Mouse (Mus musculus) heart, adult 11 months (tissue): ENCODE measurements at regions not wholly inside any gene's neighbourhood (a gene's known extent, or its start where the extent isn't known, plus 50 kb on each side); places are given as distances from the start of the nearest gene placed in this dataset.

ENCODE experiments used
- DNase-seq: peaks from one replicate; pipeline ENCODE4 v3.0.0; 2022

GRCm38 (mm10) chr6:107629376-107629775 lies 99.8 kb downstream of the Lrrn1 start:
- DNase-seq = no peak

- no peak for DNase-seq
Observed at GRCm38 (mm10) chr6:107645751-107646150, 116.2 kb downstream of the Lrrn1 start.

- DNase-seq = no peak
Observed at GRCm38 (mm10) chr6:107653840-107654523, 124.4 kb downstream of the Lrrn1 start.

GRCm38 (mm10) chr6:107657805-107658204 lies 128.2 kb downstream of the Lrrn1 start:
- no peak for DNase-seq

GRCm38 (mm10) chr6:107661009-107661764 lies 131.6 kb downstream of the Lrrn1 start:
- DNase-seq = no peak

GRCm38 (mm10) chr6:107699298-107699697 lies 169.7 kb downstream of the Lrrn1 start:
- DNase-seq = no peak

- no peak for DNase-seq
Observed at GRCm38 (mm10) chr6:107708185-107708584, 178.6 kb downstream of the Lrrn1 start.

GRCm38 (mm10) chr6:107708608-107709007 lies 179.0 kb downstream of the Lrrn1 start:
- DNase-seq = no peak

GRCm38 (mm10) chr6:107710360-107710759 lies 180.8 kb downstream of the Lrrn1 start:
- DNase-seq = no peak

- no peak for DNase-seq
Observed at GRCm38 (mm10) chr6:107711181-107712087, 181.9 kb downstream of the Lrrn1 start.

- no peak for DNase-seq
Observed at GRCm38 (mm10) chr6:107713051-107713450, 183.5 kb downstream of the Lrrn1 start.

- DNase-seq = no peak
Observed at GRCm38 (mm10) chr6:107717194-107717593, 187.6 kb downstream of the Lrrn1 start.

- DNase-seq = no peak
Observed at GRCm38 (mm10) chr6:107730294-107730693, 200.7 kb downstream of the Lrrn1 start.

- no peak for DNase-seq
Observed at GRCm38 (mm10) chr6:107734773-107735172, 205.2 kb downstream of the Lrrn1 start.

- DNase-seq = peak; percentile 90
Observed at GRCm38 (mm10) chr6:107749111-107749736, 219.7 kb downstream of the Lrrn1 start.

GRCm38 (mm10) chr6:107749794-107750193 lies 220.2 kb downstream of the Lrrn1 start:
- DNase-seq = peak; percentile 94

GRCm38 (mm10) chr6:107752156-107752555 lies 222.6 kb downstream of the Lrrn1 start:
- DNase-seq = no peak

- peak; percentile 91 for DNase-seq
Observed at GRCm38 (mm10) chr6:107755158-107755557, 225.6 kb downstream of the Lrrn1 start.

GRCm38 (mm10) chr6:107770834-107771470 lies 241.4 kb downstream of the Lrrn1 start:
- no peak for DNase-seq

GRCm38 (mm10) chr6:107784998-107785397 lies 255.4 kb downstream of the Lrrn1 start:
- DNase-seq = no peak

GRCm38 (mm10) chr6:107788224-107788893 lies 258.8 kb downstream of the Lrrn1 start:
- DNase-seq = no peak

- DNase-seq = no peak
Observed at GRCm38 (mm10) chr6:107797845-107798244, 267.0 kb upstream of the Setmar start.
